Mouse (Mus musculus): Measurements from ENCODE around the gene Rbpj. TPM values are rescaled to one million over a fixed set of nuclear protein-coding genes. Genes with fewer than 3 reads are reported as not detected.
A peak's percentile ranks its signal among the peaks of the same experiment; 100 is the strongest.

The Rbpj gene
- polyA plus RNA-seq, 2 experiments, result 6.5 to 7.0 TPM

DNA sequence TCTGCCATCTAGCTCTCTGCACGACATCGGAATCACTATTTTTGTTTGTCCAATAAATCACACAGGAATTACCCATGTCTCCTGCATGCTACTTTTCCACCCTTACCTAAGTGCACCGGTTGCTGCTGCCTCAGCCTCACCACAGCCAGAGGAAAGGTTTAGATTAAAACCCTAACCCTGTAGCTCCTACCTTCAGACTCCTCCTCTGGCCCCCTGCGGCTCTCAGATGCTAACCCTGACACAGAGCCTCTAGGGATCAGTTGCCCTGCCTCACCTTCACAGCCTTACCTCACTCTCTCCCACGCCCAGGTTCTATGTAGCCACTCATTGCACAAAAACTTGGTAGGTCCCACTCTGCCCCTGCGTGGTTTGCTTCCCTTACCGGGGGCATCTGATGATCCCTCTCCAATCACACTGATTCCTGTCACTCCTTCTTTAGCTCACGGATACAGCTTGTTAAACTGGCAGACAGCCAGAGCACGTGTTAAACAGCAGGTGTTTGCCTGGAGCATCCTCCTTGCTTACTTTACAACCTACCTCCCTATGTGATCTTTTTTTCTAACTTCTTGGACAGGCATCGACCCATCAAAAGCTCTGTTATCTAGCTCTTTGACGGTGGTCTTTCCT is 21.1 kb downstream of the Rbpj start:
- WGBS (ENCODE audit: insufficient replicate concordance), result 45% methylated on average over 11 of the region's 11 CpGs

DNA sequence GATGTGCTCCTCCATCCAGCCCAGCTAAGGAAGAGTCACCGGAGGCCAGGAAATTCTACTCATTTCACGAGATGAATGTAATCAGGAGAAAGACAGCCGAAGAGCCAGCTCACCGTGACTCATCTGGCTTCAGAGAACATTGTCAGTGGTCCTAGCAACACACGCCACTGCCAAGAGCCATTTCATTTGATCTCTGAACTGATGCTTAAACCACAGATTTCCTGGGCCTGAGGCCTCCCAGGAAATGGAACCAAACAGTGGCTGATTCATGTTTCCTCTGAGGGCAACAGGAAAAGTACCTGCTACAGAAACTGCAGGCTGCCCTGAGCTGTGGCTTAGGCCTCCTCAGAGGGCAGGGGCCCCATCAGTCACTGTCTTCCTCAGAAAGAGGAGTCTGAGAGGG is 24.7 kb downstream of the Rbpj start:
- Histone ChIP-seq H3K4me2 (ENCODE audit: low read depth) (no peak overlapping the region), H3K27ac (no peak overlapping the region), H3K36me3 (replicated peaks; ENCODE audit: control insufficient read depth, insufficient read depth, low read depth) (no peaks in the 10 kb centered on the region), H3K4me3 (ENCODE audit: insufficient read depth in 1 of 2, low read depth in 2 of 2, low read length in 2 of 2) (no peak overlapping the region), H3K27me3 (ENCODE audit: control insufficient read depth, insufficient read depth, low read length) (no peaks in the 10 kb centered on the region), H3K9ac (replicated peaks) (no peak overlapping the region), H3K4me1 (replicated peaks; ENCODE audit: control insufficient read depth in 2 of 2, insufficient read depth in 2 of 2, low read length in 1 of 2) (no peaks in the 10 kb centered on the region), H3K9me3 (ENCODE audit: control insufficient read depth, low read length) (no peaks in the 10 kb centered on the region)
- 11% methylated on average over 5 of the region's 5 CpGs for WGBS (ENCODE audit: insufficient replicate concordance)
- ATAC-seq (ENCODE audit: insufficient read depth) (no peak), DNase-seq (ENCODE audit: low read depth in 3 of 3, low spot score in 3 of 3) (peak in 1 of 3 experiments; percentile 16)
- TF ChIP-seq EP300 (IDR thresholded peaks at IDR 0.05; ENCODE audit: low read depth), result no peak
- TF ChIP-seq CTCF (IDR thresholded peaks at IDR 0.05; ENCODE audit: low read depth), result no peak

More for the DNA sequence above, 21.1 kb downstream of the Rbpj start:
- Histone ChIP-seq H3K4me3 (ENCODE audit: insufficient read depth in 1 of 2, low read depth in 2 of 2, low read length in 2 of 2) (no peak overlapping the region), H3K4me1 (replicated peaks; ENCODE audit: control insufficient read depth in 2 of 2, insufficient read depth in 2 of 2, low read length in 1 of 2) (no peaks in the 10 kb centered on the region), H3K27me3 (ENCODE audit: control insufficient read depth, insufficient read depth, low read length) (no peaks in the 10 kb centered on the region), H3K9ac (replicated peaks) (no peak overlapping the region), H3K27ac (no peak overlapping the region), H3K9me3 (ENCODE audit: control insufficient read depth, low read length) (no peaks in the 10 kb centered on the region), H3K4me2 (ENCODE audit: low read depth) (no peak overlapping the region), H3K36me3 (replicated peaks; ENCODE audit: control insufficient read depth, insufficient read depth, low read depth) (no peaks in the 10 kb centered on the region)
- TF ChIP-seq CTCF (IDR thresholded peaks at IDR 0.05; ENCODE audit: low read depth), result no peak
- no peak for TF ChIP-seq EP300 (IDR thresholded peaks at IDR 0.05; ENCODE audit: low read depth)
- ATAC-seq (ENCODE audit: insufficient read depth) (no peak), DNase-seq (ENCODE audit: low read depth in 3 of 3, low spot score in 3 of 3) (no peak)

DNA sequence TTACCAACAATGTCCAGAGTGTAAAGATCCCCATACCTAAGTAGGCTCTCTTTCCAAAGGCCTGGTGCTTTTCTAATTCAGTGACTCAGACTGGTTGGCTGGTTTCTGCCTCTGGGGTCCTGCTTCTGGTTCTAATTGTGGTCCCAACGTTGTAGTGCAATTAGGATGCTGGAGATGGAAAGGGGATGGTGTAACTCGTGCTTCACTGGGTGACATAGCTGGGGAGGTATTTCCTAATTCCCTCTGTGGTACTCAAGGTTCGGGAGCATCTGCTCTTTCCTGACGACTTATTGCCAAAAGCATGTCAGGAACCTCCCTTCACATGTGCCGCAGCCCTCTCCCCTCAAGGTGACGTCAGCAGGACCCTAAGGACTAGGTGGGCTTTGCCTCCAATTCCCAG is 27.8 kb downstream of the Rbpj start:
- TF ChIP-seq EP300 (IDR thresholded peaks at IDR 0.05; ENCODE audit: low read depth) (no peak), CTCF (IDR thresholded peaks at IDR 0.05; ENCODE audit: low read depth) (no peak)
- no peaks in the 10 kb centered on the region for H3K4me1 ChIP-seq (replicated peaks; ENCODE audit: control insufficient read depth in 2 of 2, insufficient read depth in 2 of 2, low read length in 1 of 2)
- no peak overlapping the region for H3K4me2 ChIP-seq (ENCODE audit: low read depth)
- no peak for DNase-seq (ENCODE audit: low read depth in 3 of 3, low spot score in 3 of 3)
- no peak overlapping the region for H3K27ac ChIP-seq
- no peak overlapping the region for H3K4me3 ChIP-seq (ENCODE audit: insufficient read depth in 1 of 2, low read depth in 2 of 2, low read length in 2 of 2)
- H3K27me3 ChIP-seq (ENCODE audit: control insufficient read depth, insufficient read depth, low read length), result no peaks in the 10 kb centered on the region
- 57% methylated on average over 6 of the region's 6 CpGs for WGBS (ENCODE audit: insufficient replicate concordance)
- ATAC-seq (ENCODE audit: insufficient read depth), result no peak
- no peaks in the 10 kb centered on the region for H3K9me3 ChIP-seq (ENCODE audit: control insufficient read depth, low read length)
- H3K36me3 ChIP-seq (replicated peaks; ENCODE audit: control insufficient read depth, insufficient read depth, low read depth), result no peaks in the 10 kb centered on the region
- H3K9ac ChIP-seq (replicated peaks), result no peak overlapping the region

DNA sequence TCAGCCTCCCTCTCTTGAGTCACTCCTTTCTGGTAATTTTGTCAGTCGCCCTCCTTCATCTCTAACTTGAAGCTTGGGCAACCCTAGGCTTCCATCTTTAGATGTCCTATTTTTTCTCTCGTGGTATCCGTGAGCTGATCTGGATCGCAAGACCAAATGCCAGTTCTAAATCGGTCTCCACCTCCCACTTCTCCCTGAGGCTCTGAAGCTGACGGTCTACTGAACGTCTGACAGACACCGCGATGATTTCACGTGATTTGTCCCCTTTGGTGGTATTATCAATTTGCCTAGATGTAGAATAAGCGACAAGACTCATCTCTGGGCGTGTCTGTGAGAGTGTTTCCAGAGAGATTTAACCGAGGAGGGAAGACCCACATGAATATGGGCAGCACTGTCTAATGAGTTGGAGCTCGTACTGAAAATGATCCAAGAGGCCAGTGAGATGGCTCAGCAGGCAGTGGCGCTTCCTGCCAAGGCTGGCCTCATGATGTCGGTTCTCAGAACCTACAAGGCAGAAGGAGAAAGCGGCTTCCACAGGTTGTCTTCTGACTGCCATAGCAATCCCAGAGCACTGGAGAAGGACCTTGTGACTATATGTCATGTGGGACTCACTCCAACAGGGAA is 28.7 kb downstream of the Rbpj start:
- ATAC-seq (ENCODE audit: insufficient read depth) (no peak), DNase-seq (ENCODE audit: low read depth in 3 of 3, low spot score in 3 of 3) (no peak)
- H3K27ac ChIP-seq, result no peak overlapping the region
- no peaks in the 10 kb centered on the region for H3K9me3 ChIP-seq (ENCODE audit: control insufficient read depth, low read length)
- no peak overlapping the region for H3K9ac ChIP-seq (replicated peaks)
- H3K27me3 ChIP-seq (ENCODE audit: control insufficient read depth, insufficient read depth, low read length), result no peaks in the 10 kb centered on the region
- H3K4me2 ChIP-seq (ENCODE audit: low read depth), result no peak overlapping the region
- no peak for TF ChIP-seq CTCF (IDR thresholded peaks at IDR 0.05; ENCODE audit: low read depth)
- TF ChIP-seq EP300 (IDR thresholded peaks at IDR 0.05; ENCODE audit: low read depth), result no peak
- WGBS (ENCODE audit: insufficient replicate concordance), result 69% methylated on average over 17 of the region's 17 CpGs
- H3K4me3 ChIP-seq (ENCODE audit: insufficient read depth in 1 of 2, low read depth in 2 of 2, low read length in 2 of 2), result no peak overlapping the region
- H3K36me3 ChIP-seq (replicated peaks; ENCODE audit: control insufficient read depth, insufficient read depth, low read depth), result no peaks in the 10 kb centered on the region
- H3K4me1 ChIP-seq (replicated peaks; ENCODE audit: control insufficient read depth in 2 of 2, insufficient read depth in 2 of 2, low read length in 1 of 2), result no peaks in the 10 kb centered on the region

DNA sequence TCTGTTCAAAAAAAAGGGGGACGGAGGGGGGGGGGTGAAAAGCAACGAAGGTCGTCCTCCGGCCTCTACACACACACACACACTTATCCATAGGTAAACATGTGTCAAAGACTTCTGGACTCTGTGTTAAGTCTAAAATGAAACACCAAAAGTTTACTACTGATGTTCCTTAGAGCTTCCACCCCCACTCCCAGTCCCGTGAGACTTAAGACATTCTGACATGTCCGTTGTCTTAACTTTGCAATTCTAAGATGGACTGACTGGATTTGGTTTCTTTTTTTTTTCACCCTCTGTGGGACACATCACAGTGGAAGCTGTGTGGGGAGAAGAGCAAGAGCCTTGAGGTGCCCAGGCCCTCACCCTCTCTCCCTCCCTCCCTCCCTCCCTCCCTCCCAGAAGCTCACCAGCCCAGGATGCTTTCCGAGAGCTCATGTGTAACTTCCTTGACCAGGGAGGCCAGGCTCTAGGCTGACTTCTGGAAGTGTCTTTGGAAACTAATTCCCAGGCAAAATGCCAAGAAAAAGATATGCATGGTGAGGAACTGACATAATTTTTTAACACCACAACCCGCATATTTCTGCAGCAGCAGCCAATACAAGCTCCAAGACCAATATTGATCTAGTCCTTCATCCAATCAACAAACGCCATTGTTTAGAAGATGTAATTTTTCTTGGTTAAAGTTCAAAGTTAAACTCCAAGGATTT is 31.0 kb downstream of the Rbpj start:
- no peak for TF ChIP-seq CTCF (IDR thresholded peaks at IDR 0.05; ENCODE audit: low read depth)
- no peak for TF ChIP-seq EP300 (IDR thresholded peaks at IDR 0.05; ENCODE audit: low read depth)
- Histone ChIP-seq H3K36me3 (replicated peaks; ENCODE audit: control insufficient read depth, insufficient read depth, low read depth) (no peaks in the 10 kb centered on the region), H3K27me3 (ENCODE audit: control insufficient read depth, insufficient read depth, low read length) (no peaks in the 10 kb centered on the region), H3K9me3 (ENCODE audit: control insufficient read depth, low read length) (no peaks in the 10 kb centered on the region), H3K27ac (no peak overlapping the region), H3K4me3 (ENCODE audit: insufficient read depth in 1 of 2, low read depth in 2 of 2, low read length in 2 of 2) (no peak overlapping the region), H3K9ac (replicated peaks) (no peak overlapping the region), H3K4me2 (ENCODE audit: low read depth) (no peak overlapping the region), H3K4me1 (replicated peaks; ENCODE audit: control insufficient read depth in 2 of 2, insufficient read depth in 2 of 2, low read length in 1 of 2) (no peaks in the 10 kb centered on the region)
- 67% methylated on average over 9 of the region's 9 CpGs for WGBS (ENCODE audit: insufficient replicate concordance)
- no peak for ATAC-seq (ENCODE audit: insufficient read depth)
- DNase-seq (ENCODE audit: low read depth in 3 of 3, low spot score in 3 of 3), result no peak
